Mouse (Mus musculus): ENCODE data around the gene Cyp2t4.
A peak's percentile ranks its signal among the peaks of the same experiment; 100 is the strongest.

Cyp2t4 gene

GRCm38 (mm10) chr7:27153205-27153764 lies at the start of gene Cyp2t4:
TSS of gene Cyp2t4 (plus strand) at chr7:27153714.
- DNase-seq (ENCODE audit: low read depth): no peak

DNA sequence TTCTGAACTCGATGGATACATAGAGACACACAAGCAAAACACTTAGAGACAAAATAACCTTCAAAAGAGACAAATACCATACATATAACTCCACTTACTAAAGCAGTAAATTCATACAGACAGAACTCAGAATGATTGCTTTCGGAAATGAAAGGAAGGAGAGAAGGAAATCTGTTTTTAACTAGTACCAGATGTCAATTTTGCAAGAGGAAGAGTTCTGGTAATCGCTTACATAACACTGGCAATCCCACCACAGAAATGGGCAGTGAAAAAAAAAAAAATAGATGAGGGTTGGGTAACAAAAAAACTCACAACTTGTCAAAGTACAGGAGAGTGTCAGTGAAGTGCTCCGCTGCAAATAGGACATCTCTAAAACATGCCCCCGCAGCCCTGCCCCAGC lies 48.6 kb upstream of the Cyp2t4 start:
- no peak for DNase-seq (ENCODE audit: low read depth)

DNA sequence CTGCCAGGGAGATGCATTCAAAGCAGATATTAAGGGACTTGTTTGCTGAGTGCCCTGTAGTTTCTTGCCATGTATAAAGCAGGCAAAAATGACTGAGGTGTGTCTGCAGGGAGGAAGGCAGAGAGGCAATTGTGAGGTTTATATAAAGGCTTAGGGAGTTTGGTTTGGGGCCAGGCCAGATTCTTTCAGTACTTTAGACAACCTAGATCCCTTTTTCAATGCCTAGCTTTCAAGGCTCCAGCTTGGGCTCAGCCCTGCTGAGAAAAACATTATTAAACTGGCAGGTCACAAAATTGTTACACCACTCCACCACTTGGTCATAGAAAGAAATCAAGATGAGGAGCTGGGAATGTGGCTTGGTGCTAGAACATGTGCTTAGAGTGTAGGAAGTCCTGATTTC lies 43.2 kb upstream of the Cyp2t4 start:
- DNase-seq (ENCODE audit: low read depth): no peak

DNA sequence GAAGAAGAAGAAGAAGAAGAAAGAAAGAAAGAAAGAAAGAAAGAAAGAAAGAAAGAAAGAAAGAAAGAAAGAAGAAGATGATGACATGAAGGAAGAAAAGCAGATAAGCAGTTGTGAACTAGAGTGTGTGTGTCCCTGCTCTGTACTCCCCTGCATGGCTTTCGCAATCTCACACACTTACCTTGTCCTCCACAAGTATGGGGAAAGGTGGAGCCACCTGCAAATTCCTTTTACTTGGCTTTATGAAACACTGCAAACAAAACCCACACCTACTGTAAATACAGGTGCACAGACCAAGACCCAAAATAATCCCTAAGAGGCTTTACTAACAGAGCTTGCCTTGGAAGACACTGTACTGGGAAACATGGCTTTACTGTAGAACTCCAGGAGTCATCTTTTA lies 42.5 kb upstream of the Cyp2t4 start:
- DNase-seq (ENCODE audit: low read depth): no peak

GRCm38 (mm10) chr7:27111987-27112386 lies 41.5 kb upstream of the Cyp2t4 start:
- DNase-seq (ENCODE audit: low read depth): no peak

- DNase-seq (ENCODE audit: low read depth): no peak
Measured at GRCm38 (mm10) chr7:27118033-27118511, 35.4 kb upstream of the Cyp2t4 start.

DNA sequence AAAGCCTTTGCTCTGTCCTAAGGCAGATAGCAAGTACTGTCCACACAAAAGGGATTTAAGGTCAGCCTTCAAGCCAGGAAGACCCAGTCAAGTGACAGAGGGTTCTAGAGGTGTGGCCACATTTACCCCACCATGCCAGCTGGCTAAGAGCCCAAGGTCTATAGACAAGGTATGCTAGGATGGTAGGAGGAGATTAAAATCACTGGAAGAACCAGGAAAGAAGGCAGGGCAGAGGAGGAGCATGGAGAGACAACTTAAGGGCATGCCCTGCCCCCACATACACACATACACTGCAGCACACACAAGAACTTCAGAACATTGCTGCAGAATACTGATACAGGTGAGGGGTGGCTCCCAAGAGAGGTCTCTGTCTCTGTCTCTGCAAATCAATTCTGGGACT lies 33.8 kb upstream of the Cyp2t4 start, which contains the start of gene Cyp2f2:
Cyp2f2 (plus strand) TSS at position 234 of the 400 bp plus-strand sequence.
- no peak for DNase-seq (ENCODE audit: low read depth)

GRCm38 (mm10) chr7:27124305-27124832 lies 29.1 kb upstream of the Cyp2t4 start:
- no peak for DNase-seq (ENCODE audit: low read depth)

DNA sequence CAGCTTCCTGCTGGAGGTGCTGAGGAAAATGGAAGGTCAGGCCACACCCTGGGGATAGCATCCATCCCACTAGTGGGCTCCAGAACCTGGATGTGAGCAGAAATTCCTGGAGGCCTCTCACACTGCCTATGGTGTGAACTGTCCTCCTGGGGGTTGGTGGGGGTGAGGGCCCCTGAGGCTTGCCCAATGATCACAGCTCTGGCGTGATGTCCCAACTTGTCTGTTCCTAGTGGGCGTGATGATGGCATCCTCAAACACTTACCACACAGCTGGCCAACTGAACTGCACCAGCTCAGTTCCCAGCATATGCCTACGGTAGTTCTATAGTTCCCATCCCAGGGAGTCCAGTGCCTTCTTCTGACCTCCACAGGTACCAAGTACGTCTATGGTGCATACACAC lies 28.5 kb upstream of the Cyp2t4 start:
- no peak for DNase-seq (ENCODE audit: low read depth)

DNA sequence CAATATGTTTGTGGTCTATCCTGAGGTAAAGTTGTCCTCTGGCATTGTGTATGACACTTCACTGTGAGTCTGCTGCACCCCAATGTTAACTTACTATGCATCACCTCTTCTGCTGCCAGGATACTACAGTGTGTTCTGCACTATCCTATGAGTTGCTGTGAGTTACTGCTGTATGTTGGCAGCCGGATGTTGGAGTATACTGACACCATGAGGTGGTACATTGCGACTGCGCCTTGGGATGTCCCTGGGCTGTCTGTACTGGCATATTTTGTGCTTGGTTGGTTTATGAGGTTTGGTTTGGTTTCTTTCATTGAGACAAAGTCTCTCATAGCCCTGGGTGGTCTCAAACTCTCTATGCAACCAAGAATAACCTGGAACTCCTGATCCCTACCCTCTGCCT lies 25.4 kb upstream of the Cyp2t4 start:
- DNase-seq (ENCODE audit: low read depth): no peak

DNA sequence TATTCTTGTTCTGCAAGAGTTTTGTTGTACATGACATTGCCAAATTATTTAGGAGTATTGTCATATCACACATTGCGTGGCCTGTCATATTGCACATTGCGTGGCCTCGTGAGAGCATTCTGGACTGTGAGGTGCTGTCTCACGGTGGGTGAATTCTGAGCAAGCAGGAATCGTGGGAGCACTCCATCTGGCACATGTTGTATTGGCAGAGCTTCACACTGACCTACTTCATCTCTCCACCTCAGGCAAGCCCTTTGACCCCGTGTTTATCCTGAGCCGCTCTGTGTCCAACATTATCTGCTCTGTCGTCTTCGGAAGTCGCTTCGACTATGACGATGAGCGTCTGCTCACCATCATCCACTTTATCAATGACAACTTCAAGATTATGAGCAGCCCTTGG lies 24.6 kb upstream of the Cyp2t4 start:
- DNase-seq (ENCODE audit: low read depth): no peak

DNA sequence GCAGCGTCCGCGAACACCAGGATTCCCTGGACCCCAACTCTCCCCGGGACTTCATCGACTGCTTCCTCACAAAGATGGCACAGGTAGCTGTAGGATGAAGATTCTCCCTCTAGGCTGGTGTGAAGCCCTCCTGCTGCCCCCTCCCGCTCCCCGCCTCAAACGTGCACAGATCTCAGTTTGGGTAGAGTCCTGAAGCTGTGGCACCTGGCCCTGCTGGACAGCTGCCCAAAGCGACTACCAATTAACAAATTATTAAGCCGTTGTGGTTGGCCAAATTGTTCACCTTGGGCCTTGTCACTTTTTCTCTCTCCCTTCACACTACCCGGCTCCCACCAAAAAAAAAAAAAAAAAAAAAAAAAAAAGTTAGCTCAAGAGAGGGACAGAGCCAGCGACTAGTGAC lies 23.7 kb upstream of the Cyp2t4 start:
- DNase-seq (ENCODE audit: low read depth): no peak

DNA sequence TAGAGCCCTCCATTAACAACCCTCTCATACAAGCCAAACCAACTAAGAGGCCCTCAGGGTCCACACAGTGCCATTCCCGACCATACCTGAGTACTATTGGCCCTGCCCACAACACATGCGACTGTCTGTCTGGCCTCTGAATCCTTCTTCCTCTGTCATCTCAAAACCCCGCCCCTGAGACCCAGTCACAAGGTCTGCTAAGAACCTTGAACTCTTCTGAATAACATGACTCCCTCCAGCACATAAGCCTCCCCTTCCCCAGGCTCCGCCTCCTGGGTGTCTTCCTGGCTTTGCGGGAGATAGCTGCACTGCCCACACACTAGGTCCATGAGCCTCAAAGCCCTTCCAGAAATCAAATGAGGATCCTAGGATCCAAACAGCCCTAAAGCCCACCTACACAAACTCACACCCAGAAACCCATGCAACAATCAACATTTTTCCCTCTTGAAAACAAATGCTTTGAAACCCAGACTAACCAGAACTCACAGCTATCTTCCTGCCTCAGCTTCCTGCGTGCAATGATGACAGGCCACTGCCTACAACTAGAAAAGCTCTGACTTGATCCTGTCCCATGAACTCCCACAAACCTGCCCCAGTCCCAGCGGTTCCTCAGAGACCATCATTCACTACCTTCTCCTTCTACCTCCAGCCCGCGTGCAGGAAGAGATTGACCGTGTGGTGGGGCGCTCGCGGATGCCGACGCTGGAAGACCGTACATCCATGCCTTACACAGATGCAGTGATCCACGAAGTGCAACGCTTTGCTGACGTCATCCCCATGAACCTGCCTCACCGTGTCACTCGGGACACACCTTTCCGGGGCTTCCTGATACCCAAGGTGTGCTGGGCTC lies 22.8 kb upstream of the Cyp2t4 start:
- no peak for DNase-seq (ENCODE audit: low read depth)

DNA sequence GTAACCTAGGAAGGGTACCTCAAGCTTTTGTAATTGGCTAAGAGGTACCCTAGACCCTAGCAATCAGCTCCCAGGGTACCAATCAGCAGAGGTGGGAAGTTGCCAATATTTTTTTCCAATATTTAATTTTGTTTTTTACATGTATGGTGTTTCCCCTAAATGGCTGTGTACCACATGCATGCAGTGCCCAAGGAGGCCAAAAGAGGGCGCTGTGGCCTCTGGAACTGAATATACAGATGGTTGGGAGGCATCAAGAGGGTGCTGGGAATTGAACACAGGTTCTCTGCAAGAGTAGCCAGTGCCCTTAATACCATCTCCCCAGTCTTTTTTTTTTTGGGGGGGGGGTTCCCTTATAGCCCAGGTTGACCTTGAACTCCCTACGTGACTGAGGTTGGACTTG lies 22.1 kb upstream of the Cyp2t4 start:
- no peak for DNase-seq (ENCODE audit: low read depth)

GRCm38 (mm10) chr7:27132588-27132987 lies 20.9 kb upstream of the Cyp2t4 start:
- DNase-seq (ENCODE audit: low read depth): peak; percentile 51

DNA sequence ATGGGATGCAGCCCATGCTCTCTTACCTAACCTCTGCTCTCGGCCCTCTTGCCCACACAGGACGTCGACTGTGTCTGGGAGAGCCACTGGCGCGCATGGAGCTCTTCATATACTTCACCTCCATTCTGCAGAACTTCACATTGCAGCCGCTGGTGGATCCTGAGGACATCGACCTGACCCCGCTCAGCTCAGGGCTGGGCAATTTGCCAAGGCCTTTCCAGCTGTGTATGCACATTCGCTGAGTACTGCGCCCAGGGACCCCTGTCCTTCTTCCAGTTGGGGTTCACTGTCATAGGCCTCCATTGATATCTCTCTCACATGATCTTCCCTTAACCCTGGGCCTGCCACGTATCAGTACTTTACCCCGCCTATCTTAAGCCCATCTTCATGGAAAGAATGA lies 20.4 kb upstream of the Cyp2t4 start:
- DNase-seq (ENCODE audit: low read depth): no peak

- DNase-seq (ENCODE audit: low read depth): no peak
Measured at GRCm38 (mm10) chr7:27133757-27134156, 19.8 kb upstream of the Cyp2t4 start.

DNA sequence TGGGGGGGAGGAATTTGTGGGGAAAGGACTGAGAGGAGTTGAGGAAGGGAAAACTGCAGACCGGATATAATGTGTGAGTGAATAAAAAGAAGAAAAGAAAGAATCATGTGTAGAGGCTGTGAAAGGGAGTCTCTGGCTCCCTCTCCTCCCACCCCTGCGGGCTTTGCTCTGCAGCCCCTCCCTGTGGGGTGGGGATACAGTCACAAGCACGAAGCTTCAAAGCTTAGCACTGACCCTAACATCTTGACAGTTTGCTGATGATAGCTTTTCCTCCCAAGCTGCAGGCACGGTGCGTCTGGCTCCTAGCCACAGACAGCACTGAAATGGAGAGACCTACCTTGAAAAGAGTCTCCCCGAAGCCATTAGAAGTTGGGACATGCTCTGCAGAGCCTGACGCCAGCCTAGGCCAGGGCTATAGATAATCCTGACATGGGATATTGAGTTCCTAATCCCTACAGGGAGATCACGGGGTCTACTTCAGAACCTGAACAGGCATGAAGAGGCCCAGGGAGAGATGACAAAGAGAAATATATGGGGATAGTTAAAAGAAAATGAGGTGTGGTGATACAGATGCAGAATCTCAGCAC lies 17.0 kb upstream of the Cyp2t4 start:
- DNase-seq (ENCODE audit: low read depth): no peak

DNA sequence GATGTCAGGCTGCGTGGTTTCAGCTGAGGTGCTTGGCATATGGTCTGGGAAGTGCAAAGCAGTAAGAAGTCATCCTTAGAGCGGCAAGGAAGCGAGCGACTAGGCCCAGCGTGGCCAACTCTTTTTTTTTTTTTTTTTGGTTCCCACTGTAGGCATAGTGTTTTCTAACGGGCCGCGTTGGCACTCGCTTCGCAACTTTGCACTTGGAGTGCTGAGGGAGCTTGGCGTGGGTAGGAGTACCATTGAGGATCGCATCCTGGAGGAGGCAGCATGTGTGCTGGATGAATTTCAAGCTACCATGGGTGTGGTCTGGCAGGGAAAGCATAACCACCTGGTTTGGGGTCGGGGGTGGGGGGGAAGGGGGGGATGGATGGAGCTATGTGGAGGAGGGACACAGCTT lies 2.5 kb downstream of the Cyp2t4 start:
- DNase-seq (ENCODE audit: low read depth): no peak

GRCm38 (mm10) chr7:27158171-27158570 lies 4.7 kb downstream of the Cyp2t4 start:
- no peak for DNase-seq (ENCODE audit: low read depth)

DNA sequence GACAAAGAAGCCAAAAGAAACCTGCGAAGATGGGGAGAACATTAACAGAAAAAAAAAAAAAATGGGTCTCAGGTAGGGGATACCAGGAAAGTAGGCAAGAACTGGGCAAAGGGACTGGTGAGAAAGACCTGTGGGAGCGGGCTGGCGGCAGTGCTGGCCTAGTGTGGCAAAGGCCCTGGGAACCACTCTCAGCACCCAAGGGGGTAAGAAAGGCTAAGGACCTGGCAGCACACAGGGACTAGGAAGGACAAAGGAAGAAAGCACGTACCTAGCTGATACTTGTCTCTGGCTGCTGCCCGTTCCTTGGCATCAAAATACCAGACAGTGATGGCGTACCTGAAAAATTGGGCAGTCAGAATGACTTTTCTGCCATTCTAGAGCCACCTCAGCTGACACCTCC lies 5.7 kb downstream of the Cyp2t4 start:
- DNase-seq (ENCODE audit: low read depth): no peak

GRCm38 (mm10) chr7:27159882-27160281 lies 6.4 kb downstream of the Cyp2t4 start:
- peak; percentile 69 for DNase-seq (ENCODE audit: low read depth)

- no peak for DNase-seq (ENCODE audit: low read depth)
Measured at GRCm38 (mm10) chr7:27160921-27161320, 7.4 kb downstream of the Cyp2t4 start.

All from c-Kit-positive CD71-positive TER-119-negative erythroid progenitor cells, embryonic 14.5 days (primary cell).